Comparison of ENCODE assay signal across 8 mouse cellular contexts in the genomic region with DNA sequence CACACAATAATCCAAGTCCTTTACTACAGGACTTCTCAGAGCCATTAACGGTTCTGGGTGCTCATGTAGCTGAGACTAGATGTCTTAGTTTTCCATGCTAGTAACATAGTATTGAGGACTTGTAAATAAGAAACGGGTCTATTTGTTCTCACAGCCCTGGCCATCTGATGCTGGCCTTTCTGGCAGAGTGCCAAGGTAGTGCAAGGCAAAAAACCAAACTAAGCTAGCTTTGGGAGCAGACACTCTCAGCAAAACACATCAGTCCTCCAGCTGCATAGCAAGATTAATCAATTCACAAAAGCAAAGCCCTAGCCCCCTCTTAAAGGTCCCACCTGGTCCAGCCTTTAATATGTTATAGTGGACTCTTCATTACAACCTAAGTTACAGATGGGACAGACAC.
DNase-seq lines count a peak whose midpoint lies in the region; ATAC-seq and TF ChIP-seq lines count a peak whose summit lies in the region.
"Had no signal": no experiment of that assay in that cellular context is flagged by ENCODE, and none has a peak within 500 bp of the region (broad histone marks: within the 10 kb centered on the region; RNA-seq: fewer than 3 reads in every experiment).

No protein-coding gene starts in this region.

- no peak for DNase-seq in left cerebral cortex, adult 2 months (ENCODE audit: extremely low spot score in 1 of 2, low spot score in 2 of 2)
- no peak for DNase-seq in left cerebral cortex, adult 9 months (ENCODE audit: low spot score in 2 of 2)
- peak; percentile 67 for DNase-seq in brain, adult 2 months (ENCODE audit: low read depth, low spot score)
- peak; percentile 85 to 86 for DNase-seq in cerebellum, postnatal 10 days
- DNase-seq in limb, embryonic 10.5 days (ENCODE audit: low spot score), result no peak
- DNase-seq in thymus, postnatal 25 days, result no peak

- no peak overlapping the region for H3K4me3 ChIP-seq in left cerebral cortex, adult 2 months
- no peak overlapping the region for H3K4me3 ChIP-seq in limb, embryonic 10.5 days
- H3K4me3 ChIP-seq: megakaryocyte, embryonic 14.5 days had no signal

- intact Hi-C loops in left cerebral cortex, adult 2 months (cut with DNase I), result no loop called here

- H3K4me1 ChIP-seq in limb, embryonic 10.5 days, result peaks cover 6% of the 10 kb centered on the region; the same call in 1 of the 2 replicates
- H3K4me1 ChIP-seq: megakaryocyte, embryonic 14.5 days had no signal

- TF ChIP-seq CTCF in left cerebral cortex, adult 2 months (IDR thresholded peaks at IDR 0.05), result no peak

- peak overlapping the region; percentile 40; the same call in 1 of the 2 replicates for H3K27ac ChIP-seq in left cerebral cortex, adult 2 months
- H3K27ac ChIP-seq in limb, embryonic 10.5 days, result 0 out of 2 replicates have a peak overlapping the region, but pooled peaks have one; percentile 46

- no peak for ATAC-seq in activated CD4-positive, CD25-positive, alpha-beta regulatory T cell, adult 4 months

- 87% methylated on average over 2 of the region's 2 CpGs for WGBS in limb, embryonic 10.5 days

- H3K27me3 ChIP-seq in limb, embryonic 10.5 days (ENCODE audit: low read depth, poor library complexity, severe bottlenecking), result no peaks in the 10 kb centered on the region

- H3K36me3 ChIP-seq in limb, embryonic 10.5 days, result no peaks in the 10 kb centered on the region

- H3K9me3 ChIP-seq in limb, embryonic 10.5 days (replicated peaks), result no peaks in the 10 kb centered on the region

Comparison
In these comparisons a context has a peak if more than half of its experiments do, and no peak if none do; other contexts are left out.
1. DNase-seq: peak in brain, adult 2 months (single experiment) and cerebellum, postnatal 10 days (2 of 2); none in left cerebral cortex, adult 2 months (0 of 2), left cerebral cortex, adult 9 months (0 of 2), limb, embryonic 10.5 days (single experiment) and thymus, postnatal 25 days (single experiment).